Mouse (Mus musculus): ENCODE measurements around the gene Rps26.
"Not testable (repeated sequence)": the region's sequence is repeated elsewhere in the genome, so short reads cannot be mapped to it uniquely, and the experiment has no call there.

Rps26 gene

DNA sequence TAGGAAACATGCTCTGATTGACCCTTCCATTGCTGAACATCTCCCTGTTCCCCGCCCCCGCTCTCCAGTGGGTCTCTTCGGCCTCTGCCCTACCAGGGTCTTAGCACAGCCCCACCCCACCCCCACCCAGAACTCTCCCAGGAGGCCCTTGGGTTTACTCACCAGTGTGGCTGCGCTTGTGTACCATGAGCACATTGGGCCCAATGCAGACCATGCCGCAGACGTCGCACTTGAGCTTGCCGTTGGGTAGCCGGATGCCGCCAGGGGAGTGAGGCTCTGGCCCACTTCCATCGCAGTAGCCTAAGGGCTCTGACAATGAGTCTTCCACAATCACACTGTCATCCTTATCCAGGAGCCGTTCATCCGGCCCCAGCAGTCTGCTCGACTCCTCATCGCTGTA is 14.3 kb upstream of the Rps26 start:
- DNase-seq, result no peak

DNA sequence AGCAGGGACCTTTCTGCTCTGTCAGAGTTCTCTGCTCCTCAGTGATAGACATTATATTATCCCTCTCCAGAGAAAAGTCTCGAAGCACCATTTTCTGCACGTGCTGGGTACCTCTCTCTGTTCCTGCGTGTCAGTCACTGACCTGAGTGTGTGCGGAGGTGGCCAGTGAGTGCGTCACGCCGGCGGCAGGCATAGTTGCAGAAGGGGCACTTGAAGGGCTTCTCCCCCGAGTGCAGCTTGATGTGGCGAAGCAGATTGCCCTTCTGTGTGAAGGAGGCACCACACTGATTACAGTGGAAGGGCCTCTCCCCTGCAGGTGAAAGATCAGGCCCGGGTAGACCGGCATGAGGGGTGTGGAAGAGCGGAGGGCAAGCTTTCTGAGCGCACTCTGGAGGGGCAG is 13.5 kb upstream of the Rps26 start:
- DNase-seq, result no peak

DNA sequence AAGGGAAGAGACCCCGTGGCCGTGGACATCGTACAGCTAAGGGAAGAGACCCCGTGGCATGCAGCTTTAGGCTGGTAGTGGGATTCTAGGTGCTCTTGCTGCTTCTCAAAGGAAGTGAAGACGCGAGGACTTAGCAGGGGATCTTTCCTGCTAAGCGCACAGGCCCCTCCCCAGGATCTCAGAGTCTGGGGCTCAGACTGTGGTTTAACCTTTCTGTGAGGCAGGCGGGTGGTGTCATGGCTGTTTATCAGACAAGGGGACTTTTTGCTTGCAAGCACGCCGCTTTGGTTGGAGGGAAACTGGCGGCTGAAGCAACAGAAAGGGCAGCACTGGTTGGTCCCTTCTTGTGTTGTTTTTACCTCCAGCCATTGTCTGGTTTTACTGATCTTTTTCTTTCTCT is 10.5 kb upstream of the Rps26 start:
- DNase-seq, result no peak

DNA sequence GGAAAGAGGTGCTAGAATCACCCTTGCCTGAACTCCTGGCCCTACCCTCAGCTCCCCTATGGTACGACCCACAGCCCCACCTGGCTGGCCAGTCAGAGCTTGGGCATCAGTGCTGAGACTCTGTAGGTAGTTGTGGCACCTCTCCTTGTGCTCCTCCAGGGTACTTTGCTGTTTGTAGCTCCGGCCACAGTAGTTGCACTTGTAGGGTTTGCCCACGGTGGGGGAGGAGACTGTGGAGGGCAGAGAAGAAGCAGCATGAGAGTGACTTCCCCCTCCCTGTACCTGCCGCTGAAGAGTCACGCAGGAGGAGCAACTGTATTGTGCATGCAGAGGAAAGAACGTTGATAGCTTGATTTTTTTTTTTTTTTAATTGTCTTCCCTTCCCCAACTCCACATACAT is 10.0 kb upstream of the Rps26 start:
- DNase-seq, result no peak

DNA sequence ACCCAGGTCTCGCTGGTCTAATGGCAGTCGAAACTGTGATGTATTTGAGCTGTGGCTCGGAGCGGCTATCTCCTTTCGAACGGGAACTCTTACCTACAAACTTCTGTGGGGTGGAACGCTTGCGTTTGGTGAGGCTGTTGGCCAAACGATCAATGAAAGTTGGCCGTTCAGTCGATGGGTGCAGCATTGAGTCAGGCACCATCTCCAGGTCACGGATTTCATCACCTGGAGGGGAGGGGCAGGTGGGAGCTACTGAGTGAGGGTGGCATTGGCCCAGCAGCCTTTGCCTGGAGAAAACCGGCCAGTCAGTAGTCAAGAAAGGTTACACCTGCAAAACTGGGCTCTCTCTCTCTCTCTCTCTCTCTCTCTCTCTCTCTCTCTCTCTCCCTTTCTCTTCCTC is 9.2 kb upstream of the Rps26 start:
- no peak for DNase-seq

DNA sequence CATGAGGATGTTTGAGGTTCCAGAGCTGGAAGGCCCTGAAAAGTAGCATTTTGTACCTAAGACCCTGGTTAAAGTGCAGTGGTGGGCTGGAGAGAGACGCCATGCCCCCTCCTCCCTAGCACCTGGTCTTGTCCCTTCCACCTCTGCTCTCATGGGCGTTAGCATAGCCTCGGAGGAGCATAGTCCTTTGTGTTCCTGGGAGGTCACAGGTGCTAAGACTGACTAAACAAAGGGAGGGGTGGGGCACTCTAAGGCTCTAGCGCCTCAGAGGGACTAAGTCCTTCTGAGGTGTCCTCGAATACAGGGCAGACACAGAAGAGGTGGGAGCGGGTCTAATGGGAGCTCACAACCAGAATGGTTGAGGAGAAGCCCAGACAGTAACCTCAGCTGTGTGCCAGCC is 5.0 kb upstream of the Rps26 start:
- DNase-seq, result no peak

DNA sequence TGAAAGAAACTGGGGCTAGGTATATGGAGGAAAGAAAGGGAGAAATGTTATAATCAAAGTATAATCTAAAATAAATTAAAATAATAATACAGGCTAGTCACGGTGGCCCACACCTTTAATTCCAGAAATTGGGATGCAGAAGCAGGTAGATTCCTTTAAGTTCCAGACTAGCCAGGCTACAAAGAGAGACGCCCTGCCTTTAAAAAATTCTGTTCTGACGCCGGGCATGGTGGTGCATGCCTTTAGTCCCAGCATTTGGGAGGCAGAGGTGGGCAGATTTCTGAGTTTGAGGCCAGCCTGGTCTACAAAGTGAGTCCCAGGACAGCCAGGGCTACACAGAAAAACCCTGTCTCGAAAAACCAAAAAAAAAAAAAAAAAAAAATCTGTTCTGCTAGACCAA is 3.8 kb upstream of the Rps26 start:
- DNase-seq, result not testable (repeated sequence)

DNA sequence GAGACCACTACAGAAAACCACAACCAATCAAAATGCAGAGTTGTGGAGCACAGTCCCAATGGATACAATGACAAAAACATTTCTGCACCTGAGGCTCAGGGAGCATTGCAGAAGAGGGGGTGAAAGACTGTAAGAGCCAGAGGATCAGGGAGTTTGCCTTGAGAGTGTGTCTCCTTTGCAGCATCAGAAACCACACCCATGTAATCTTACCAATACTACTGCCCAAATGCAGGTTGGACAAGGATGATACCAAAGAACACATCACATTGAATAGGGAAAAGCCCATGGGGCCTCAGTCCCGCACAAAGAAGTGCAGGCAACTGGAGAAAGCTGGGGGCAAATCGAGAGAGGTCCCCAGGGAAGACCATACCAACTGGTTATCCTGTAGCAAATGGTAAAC is 3.2 kb upstream of the Rps26 start:
- no peak for DNase-seq

DNA sequence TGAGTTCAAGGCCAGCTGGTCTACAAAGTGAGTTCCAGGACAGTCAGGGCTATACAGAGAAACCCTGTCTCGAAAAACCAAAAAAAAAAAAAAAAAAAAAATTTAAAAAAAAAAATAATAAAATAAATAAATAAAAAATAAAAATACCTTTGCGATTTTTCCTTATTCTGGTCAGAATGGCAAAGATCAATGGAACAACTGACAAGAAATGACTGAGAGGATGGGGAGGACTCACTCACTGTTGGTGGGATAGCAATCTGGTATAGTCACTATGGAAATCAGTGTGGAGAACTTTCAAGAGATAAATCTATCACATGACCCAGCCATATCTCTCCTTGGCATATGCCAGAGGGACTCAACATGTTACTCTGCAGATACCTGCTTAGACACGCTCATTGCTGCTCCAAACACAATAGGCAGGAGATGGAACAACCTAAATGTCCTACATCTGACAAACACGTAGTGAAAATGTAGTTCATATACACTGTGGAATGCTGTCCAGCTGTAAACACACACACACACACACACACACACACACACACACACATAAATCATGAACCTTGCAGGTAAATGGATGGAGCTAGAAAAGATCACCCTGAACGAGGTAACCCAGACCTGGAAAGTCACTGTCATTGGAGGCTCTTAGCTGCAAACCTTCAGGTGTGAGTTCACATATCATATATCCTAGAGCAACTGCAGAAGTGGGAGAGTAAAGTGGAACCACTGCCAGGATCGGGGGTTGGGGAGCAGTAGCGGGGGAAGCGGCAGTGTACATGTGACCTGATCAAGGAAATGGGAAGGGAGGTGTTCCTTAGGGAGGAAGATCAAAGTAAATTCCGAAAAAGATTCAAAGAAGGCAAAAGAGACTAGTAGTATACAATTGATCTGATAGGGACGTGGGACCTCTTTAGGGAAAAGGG is 1.1 kb upstream of the Rps26 start:
- no peak for DNase-seq

DNA sequence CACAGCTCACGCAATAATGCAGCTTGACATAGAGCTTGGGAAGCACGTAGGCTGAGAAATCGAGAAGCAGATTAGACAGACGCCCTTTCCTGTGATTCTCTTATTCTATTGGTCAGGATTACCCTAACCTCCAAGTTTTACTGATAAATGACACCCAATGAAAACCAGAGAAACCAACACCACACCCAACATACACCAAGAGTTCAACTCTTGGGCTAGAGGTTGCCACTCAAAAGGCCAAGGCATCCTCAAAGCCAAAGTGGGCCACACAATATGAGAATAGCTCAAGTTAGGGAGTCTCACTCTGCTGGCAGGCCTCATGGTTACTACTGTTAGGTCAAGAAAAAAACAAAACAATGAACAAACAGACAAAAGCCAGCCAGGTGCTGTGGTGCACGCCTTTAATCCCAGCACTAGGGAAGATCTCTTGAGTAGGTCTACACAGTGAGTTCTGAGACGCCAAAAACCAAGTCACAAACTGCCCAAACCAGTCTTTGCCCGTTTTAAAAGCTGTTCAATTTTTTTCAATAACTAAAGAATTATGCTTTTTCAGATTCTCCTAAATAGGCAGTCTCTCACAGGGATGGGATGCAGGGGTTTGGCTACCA is 1.2 kb downstream of the Rps26 start:
- no peak for DNase-seq

DNA sequence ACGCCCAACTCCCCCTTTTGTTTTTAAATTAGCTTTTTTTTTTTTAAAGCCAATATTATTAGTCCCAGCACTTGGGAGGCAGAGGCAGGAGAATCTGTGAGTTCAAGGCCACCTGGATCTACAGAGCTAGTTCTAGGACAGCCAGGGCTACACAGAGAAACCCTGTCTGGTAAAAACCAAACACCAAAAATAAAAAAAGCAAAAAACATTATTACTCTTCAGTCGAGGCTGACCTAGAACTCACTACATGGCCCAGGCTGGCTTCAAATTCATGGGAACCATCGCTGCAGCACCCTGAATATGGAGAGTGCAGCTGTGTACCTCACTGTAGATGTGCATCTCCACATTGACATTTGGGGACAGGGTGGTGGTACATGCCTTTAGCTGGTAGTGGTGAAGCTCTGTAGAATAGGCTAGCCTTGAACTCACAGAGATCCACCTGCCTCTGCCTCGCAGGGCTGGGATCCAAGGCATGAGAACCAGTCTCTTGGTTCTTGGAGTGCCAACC is 3.4 kb downstream of the Rps26 start:
- DNase-seq, result not testable (repeated sequence)

DNA sequence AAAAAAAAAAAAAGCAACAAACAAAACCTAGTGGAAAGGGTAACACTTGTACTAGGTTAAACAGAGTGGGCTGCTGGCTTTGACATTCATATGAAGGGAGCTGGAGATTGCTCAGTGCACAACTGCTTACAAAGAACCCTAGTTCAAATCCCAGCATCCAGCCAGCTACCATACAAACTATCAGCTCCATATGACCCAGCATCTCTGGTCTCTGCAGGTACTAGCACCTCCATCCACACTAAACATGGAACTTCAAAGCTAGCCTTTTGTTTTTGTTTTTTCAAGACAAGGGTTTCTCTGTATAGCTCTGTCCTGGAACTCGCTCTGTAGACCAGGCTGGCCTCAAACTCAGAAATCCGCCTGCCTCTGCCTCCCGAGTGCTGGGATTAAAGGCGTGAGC is 3.8 kb downstream of the Rps26 start:
- no peak for DNase-seq

DNA sequence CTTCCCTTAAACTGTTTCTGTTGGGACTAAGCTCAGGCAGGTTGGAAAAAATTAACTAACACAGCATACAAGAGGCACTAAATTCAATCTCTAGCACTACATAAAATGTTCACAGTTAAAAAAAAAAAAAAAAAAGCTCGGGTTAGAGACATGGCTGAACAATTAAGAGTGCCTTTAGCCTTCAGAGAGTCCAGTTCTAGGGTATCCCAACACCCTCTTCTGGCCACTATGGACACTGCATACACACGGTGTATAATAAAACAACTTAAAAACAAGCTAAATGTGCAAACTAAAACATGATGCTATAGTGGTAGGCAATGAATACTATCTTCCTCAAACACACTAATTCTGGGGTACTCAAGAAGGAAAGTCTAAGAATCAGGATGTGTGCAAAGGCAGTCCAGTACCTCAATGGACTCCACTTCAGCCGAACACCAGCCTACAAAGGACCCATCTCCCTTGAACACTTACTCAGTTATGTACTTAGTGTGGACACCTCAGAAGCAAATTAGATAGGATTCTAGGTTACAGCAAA is 4.5 kb downstream of the Rps26 start:
- no peak for DNase-seq

DNA sequence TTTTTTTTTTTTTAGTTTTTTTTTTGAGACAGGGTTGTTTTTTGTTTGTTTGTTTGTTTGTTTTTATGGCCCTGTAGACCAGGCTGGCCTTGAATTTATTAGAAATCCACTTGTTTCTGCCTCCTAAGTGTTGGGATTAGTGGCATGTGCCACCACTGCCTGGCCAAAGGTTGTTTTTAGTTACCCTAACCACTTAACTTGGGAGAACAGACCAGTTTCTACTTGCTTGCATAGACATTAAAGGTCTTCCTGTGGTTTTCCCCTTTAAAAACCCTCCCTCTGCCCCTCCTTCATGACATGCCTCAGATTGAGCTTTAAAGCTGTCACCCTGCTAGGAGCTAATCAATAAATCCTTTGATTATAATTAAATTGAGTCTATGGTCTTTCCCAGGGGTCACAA is 6.3 kb downstream of the Rps26 start:
- DNase-seq, result no peak

DNA sequence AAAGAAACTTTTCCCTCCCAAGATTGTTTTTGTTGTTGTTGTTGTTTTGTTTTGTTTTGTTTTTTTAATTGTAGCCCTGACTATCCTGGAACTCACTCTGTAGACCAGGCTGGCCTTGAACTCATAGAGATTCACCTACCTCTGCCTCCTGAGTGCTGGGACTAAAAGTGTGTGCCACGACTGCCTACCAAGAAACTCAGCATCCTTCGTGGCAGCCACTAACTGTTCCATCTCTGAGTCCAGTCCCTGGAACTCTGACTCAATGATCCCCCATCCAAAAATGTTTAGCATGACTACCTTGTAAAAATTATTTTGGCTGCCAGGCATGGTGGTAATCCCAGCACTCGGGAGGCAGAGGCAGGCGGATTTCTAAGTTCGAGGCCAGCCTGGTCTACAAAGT is 7.4 kb downstream of the Rps26 start:
- not testable (repeated sequence) for DNase-seq

DNA sequence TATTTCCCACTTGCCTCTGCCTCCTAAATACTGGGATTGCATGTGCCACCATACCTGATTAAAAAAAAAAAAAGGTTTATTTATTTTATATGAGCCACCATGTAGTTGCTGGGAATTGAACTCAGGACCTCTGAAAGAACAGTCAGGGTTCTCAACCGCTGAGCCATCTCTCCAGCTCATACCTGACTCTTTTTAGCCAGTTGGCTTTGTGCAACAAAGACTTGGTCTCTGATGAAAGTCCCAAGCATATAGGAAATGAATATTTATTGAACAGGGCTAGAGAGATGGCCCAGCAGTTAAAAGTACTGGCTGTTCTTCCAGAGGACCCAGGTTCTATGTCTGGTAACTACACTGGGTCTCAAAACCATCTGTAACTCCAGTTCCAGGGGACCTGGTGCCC is 8.0 kb downstream of the Rps26 start:
- DNase-seq, result no peak

DNA sequence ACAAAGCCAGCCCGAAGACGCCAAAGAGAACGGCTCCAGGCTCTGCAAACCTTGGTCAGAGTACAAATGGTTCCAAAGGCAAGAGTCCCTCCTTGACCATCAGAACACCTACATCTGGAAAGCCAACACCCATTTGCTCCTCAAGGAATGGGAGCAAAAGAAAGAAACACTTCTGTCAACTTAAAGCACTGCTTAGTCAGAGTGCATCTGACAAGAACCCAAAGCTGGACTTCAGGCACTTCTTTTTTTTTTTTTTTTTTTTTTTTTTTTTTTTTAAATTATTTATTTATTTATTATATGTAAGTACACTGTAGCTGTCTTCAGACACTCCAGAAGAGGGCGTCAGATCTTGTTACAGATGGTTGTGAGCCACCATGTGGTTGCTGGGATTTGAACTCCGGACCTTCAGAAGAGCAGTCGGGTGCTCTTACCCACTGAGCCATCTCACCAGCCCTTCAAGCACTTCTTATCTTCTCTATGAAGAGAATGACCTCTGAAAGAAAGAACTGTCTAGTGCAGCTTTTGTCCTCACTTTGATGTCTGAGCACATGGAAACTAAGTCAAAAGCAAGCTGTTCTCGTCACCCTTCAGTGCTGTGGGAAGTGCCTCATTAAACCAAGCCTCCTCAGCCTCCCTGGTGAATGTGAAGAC is 10.6 kb downstream of the Rps26 start:
- DNase-seq, result not testable (repeated sequence)

DNA sequence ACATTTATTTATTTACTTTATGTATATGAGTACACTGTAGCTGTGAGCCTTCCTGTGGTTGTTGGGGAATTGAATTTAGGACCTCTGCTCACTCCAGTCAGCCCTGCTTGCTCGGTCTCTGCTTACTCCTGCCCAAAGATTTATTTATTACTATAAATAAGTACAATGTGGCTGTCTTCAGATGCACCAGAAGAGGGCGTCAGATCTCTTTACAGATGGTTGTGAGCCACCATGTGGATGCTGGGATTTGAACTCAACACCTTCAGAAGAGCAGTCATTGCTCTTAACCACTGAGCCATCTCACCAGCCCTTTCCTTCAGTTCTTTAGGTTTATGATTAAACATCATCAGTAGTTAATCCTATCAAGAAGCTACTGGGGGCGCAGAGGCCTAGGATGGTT is 11.6 kb downstream of the Rps26 start:
- no peak for DNase-seq

DNA sequence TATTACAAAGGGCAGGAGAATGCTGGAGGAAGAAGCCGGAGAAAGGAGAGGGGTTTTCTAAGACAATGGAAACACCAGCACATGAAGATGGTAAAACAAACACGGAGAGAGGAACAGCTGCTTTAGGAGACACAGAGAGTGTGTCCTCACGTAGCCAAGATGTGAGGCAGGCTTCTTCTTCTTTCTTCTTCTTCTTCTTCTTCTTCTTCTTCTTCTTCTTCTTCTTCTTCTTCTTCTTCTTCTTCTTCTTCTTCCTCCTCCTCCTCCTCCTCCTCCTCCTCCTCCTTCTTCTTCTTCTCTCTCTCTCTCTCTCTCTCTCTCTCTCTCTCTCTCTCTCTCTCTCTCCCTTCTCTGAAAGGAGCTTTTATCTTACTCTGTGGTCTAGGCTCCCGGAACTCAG is 12.7 kb downstream of the Rps26 start:
- not testable (repeated sequence) for DNase-seq

DNA sequence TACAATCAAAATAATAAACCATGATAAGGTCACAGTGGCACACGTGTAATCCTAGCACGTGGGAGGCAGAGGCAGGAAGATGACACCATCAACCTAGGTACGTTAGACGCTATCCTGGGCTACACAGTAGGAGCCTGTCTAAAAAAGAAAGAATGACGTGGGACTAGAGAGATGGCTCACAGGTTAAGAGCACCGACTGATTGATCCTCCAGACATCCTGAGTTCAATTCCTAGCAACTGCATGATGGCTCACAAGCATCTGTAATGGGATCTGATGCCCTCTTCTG is 13.4 kb downstream of the Rps26 start:
- DNase-seq, result no peak

DNA sequence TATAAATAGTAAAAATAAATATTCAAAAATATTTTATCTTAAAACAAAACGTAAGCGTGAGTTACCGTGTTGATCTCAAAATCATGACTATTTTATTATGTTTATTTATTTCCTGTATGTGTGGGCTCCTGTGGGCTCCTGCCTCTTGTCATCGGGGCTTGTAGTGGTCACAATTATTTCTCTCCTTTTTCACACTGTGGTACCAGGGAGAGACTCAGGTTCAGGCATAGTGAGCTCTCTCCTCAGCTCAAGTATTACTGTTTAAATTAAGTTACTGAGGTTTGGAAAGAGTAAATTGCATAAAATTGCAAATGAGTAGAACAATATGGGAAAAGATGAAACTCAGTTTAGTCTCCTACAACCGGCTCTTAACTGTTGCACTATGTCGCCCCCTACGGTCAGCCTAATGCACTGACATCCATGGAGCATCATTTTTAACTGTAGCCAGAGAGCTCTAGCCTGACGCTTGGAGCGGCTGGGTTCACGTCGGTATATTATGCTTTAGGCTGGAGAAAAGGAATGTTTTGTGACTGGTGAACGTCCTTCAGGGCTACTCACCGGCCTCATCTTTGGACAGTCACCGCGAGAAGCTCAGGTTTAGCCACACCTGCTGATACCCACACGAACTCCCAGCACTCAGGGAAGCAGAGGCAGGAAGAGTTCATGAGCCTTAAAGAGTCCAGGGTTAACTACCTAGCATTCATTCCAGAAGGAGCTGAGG is 14.0 kb downstream of the Rps26 start:
- DNase-seq, result peak; percentile 87

DNA sequence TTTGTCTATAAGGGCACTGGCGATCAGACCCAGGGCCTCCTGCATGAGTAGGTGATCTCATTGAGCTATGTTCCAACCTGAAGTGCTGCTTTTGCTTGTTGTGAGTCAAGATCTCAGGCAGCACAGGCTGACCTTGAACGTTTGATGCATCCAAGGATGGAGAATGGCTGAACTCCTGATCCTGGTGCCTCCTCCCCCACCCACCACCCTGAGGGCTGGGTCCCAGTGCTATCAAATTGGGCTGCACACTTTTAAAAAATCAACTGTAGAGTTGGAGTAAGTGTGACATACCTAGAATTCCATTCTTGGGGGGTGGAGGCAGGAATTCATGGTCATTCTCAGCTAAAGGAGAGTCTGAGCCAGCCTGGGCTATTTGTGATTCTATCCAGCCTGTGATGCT is 20.1 kb downstream of the Rps26 start:
- no peak for DNase-seq

DNA sequence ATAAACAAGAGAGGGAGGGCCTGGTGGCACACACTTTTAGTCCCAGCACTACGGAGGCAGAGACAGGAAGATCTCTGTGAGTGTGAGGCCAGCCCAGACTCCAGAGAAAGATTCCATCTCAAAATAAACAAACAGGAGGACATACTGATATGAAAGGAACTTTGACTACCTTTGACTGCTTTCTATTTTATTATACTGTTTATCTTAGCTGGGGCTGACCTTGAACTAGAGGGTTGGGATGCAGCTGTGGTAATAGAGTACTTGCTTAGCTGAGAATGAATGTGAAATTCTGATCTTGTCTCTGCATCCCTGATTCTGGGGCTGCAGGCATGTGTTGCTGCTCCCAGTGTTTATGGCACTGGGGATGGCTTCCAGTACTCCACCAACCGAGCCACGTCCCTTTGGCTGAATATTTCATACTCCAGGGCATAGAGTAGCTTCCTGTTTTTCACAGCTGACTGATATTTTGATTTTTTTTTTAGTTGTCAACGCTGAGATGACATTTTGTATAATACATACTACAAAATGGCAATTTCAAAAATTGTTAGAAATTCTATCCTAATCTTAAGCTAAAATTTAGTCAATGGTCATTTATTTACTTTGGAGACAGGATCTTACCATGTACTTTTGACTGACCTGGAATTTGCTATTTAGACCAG is 23.9 kb downstream of the Rps26 start:
- DNase-seq, result no peak

Data from retina, postnatal 1 day (tissue).